Mouse (Mus musculus) kidney, postnatal 0 days (tissue): ENCODE results near the gene Rps6kb1. TPM values are rescaled to one million over a fixed set of nuclear protein-coding genes. Genes with fewer than 3 reads are reported as not detected.

Experiments used
- ATAC-seq: fragments of 200-750 bp; cut with Nextera tagmentation; replicated peaks from 2 replicates; pipeline ENCODE4 v1.8.0; 2017; ENCODE audit warnings: low read depth, moderate number of reproducible peaks, moderate TSS enrichment, moderate library complexity; ENCODE audit not compliant: low FRiP score
- DNase-seq: peaks from one replicate; pipeline ENCODE4 v3.0.0-alpha.2; 2016; ENCODE audit warnings: low spot score
- H3K27ac ChIP-seq: fragments of 300-500 bp; sonication (generic); 2 replicates; pipeline ENCODE4 v1.5.1; 2014; ENCODE audit warnings: mild to moderate bottlenecking
- H3K27me3 ChIP-seq: fragments of 300-500 bp; sonication (generic); 2 replicates; pipeline ENCODE4 v1.6.1; 2014; ENCODE audit warnings: low read length, mixed read lengths; ENCODE audit not compliant: insufficient read depth
- H3K36me3 ChIP-seq: fragments of 300-500 bp; sonication (generic); 2 replicates; pipeline ENCODE4 v1.6.1; 2014; ENCODE audit warnings: low read length, mixed read lengths; ENCODE audit not compliant: insufficient read depth
- H3K4me1 ChIP-seq: fragments of 300-500 bp; sonication (generic); replicated peaks from 2 replicates; pipeline ENCODE4 v1.6.1; 2014; ENCODE audit warnings: antibody characterized with exemption, low read length, mixed read lengths; ENCODE audit not compliant: insufficient read depth
- H3K4me2 ChIP-seq: fragments of 300-500 bp; sonication (generic); 2 replicates; pipeline ENCODE4 v1.6.1; 2014; ENCODE audit warnings: mild to moderate bottlenecking, low read length, moderate library complexity, mixed read lengths
- H3K4me3 ChIP-seq: fragments of 300-500 bp; sonication (generic); replicated peaks from 2 replicates; pipeline ENCODE4 v1.5.1; 2014; ENCODE audit warnings: low read depth, low read length
- H3K9ac ChIP-seq: fragments of 300-500 bp; sonication (generic); 2 replicates; pipeline ENCODE4 v1.6.1; 2014; ENCODE audit warnings: low read depth, low read length
- H3K9me3 ChIP-seq: fragments of 300-500 bp; sonication (generic); replicated peaks from 2 replicates; pipeline ENCODE4 v1.6.1; 2016; ENCODE audit warnings: low read length, inconsistent platforms, mixed read lengths
- CTCF ChIP-seq: IDR thresholded peaks from 2 replicates; pipeline ENCODE4 v1.5.1; 2016; ENCODE audit warnings: antibody characterized with exemption, low read depth, mild to moderate bottlenecking, moderate library complexity
- WGBS: fragments of 180-500 bp; shearing (Covaris S2); extraction: QIAGEN DNeasy Blood & Tissue Kit; methylation state at CpG from one replicate; pipeline ENCODE4 v1.1.7; 2014; 5-methylcytosine and 5-hydroxymethylcytosine counted together
- polyA plus RNA-seq: library from polyadenylated mRNA; unstranded; fragments of >200 nt; fragmentation: Nextera tagmentation; extraction: Ambion mirVana; gene quantifications from 2 replicates; pipeline ENCODE4 v1.2.1, GENCODE M21; 2015

Gene Rps6kb1
- polyA plus RNA-seq, 1 experiment from 2014 or later = 50.8 TPM

GRCm38 (mm10) chr11:86584898-86585597 is 40.4 kb upstream of the Rps6kb1 start:
- no peak for TF ChIP-seq CTCF
- no peaks in the 10 kb centered on the region for H3K9me3 ChIP-seq
- WGBS = 66% methylated on average over 7 of the region's 7 CpGs
- peak overlapping the region; percentile 36 for H3K4me3 ChIP-seq
- H3K27ac ChIP-seq = peak overlapping the region; percentile 70
- ATAC-seq (no peak), DNase-seq (no peak)
- H3K9ac ChIP-seq = peak overlapping the region; percentile 46
- H3K4me2 ChIP-seq = peak overlapping the region; percentile 50
- no peaks in the 10 kb centered on the region for H3K36me3 ChIP-seq
- H3K4me1 ChIP-seq = peaks cover 10% of the 10 kb centered on the region; the same call in 1 of the 2 replicates
- H3K27me3 ChIP-seq = no peaks in the 10 kb centered on the region

- WGBS = 84% methylated on average over 14 of the region's 14 CpGs
- TF ChIP-seq CTCF = no peak
- Histone ChIP-seq H3K4me2 (peak overlapping the region; percentile 50; the same call in 1 of the 2 replicates), H3K9ac (no peak overlapping the region), H3K27me3 (no peaks in the 10 kb centered on the region), H3K4me1 (peaks cover 15% of the 10 kb centered on the region), H3K36me3 (no peaks in the 10 kb centered on the region), H3K9me3 (no peaks in the 10 kb centered on the region), H3K4me3 (no peak overlapping the region), H3K27ac (no peak overlapping the region)
- DNase-seq (no peak), ATAC-seq (no peak)
Observed at GRCm38 (mm10) chr11:86583990-86584897, 39.6 kb upstream of the Rps6kb1 start.

DNA sequence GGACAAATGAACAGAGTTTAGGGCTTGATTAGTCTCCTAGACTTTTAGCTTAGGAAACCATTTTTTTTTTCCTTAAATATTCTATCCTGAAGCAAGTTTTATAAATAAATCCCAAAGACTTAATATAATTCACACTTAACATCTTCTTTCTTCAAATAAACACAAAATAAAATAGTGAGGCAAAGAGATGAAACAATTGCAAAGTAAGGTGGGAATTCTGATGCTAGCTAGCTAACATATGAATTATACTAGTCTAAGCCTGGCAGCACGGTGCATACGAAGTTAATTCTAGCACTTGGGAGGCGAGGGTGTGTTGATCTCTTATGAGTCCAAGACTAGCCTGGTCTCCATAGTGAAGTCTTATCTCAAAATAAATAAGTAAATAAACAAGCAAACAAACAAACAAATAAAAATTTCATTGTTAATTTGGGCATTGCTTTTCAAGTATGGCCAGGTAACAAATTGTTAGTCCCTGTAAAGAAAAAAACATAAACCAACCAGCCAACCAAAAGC is 38.8 kb upstream of the Rps6kb1 start:
- no peaks in the 10 kb centered on the region for H3K9me3 ChIP-seq
- no peak overlapping the region for H3K9ac ChIP-seq
- H3K36me3 ChIP-seq = no peaks in the 10 kb centered on the region
- H3K4me3 ChIP-seq = no peak overlapping the region
- 89% methylated on average over 3 of the region's 3 CpGs for WGBS
- peaks cover 19% of the 10 kb centered on the region for H3K4me1 ChIP-seq
- H3K27ac ChIP-seq = no peak overlapping the region
- no peak overlapping the region for H3K4me2 ChIP-seq
- ATAC-seq (no peak), DNase-seq (no peak)
- TF ChIP-seq CTCF = no peak
- no peaks in the 10 kb centered on the region for H3K27me3 ChIP-seq

- Histone ChIP-seq H3K27me3 (no peaks in the 10 kb centered on the region), H3K9ac (no peak overlapping the region), H3K4me1 (peaks cover 19% of the 10 kb centered on the region), H3K27ac (no peak overlapping the region), H3K4me2 (no peak overlapping the region), H3K9me3 (no peaks in the 10 kb centered on the region), H3K36me3 (no peaks in the 10 kb centered on the region), H3K4me3 (no peak overlapping the region)
- ATAC-seq (no peak), DNase-seq (no peak)
- 93% methylated on average over 7 of the region's 7 CpGs for WGBS
- TF ChIP-seq CTCF = no peak
Observed at GRCm38 (mm10) chr11:86582543-86583260, 38.1 kb upstream of the Rps6kb1 start.

DNA sequence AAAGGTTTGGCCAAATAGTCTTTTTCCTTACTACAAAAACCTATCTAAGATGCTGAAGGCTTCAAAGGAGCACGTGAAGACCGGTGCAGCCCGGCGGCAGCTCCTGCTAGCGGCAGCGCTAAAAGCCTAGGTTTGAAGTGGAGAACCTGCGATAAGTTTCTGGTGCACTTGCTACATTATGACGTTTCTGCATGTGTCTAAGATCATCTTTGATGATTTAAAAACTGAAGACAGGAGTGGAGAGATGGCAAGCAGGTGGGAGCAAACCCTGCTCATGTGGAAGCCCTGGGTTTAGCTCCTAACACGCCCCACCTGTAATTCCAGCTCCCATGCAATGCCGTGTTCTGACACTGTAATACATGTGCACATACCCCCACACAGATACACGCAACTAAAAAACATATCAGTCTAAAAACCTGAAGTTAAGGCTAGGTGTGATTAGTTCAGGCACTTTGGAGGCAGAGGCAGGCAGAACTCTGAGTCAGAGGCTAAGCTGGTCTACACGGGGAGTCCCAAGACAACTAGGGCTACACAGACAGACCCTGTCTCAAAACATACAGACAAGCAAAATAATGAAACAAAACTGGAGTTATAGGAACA is 37.4 kb upstream of the Rps6kb1 start:
- no peaks in the 10 kb centered on the region for H3K9me3 ChIP-seq
- no peak overlapping the region for H3K4me3 ChIP-seq
- no peak for ATAC-seq
- H3K4me1 ChIP-seq = peaks cover 23% of the 10 kb centered on the region
- no peak for DNase-seq
- WGBS = 90% methylated on average over 12 of the region's 12 CpGs
- TF ChIP-seq CTCF = no peak
- no peaks in the 10 kb centered on the region for H3K36me3 ChIP-seq
- H3K27me3 ChIP-seq = no peaks in the 10 kb centered on the region
- peak overlapping the region; percentile 81 for H3K27ac ChIP-seq
- no peak overlapping the region for H3K4me2 ChIP-seq
- H3K9ac ChIP-seq = no peak overlapping the region
